Mouse (Mus musculus): ENCODE data around the gene Golgb1. TPM values are rescaled to one million over a fixed set of nuclear protein-coding genes. Genes with fewer than 3 reads are reported as not detected.

Golgb1 gene
- total RNA-seq, 2 experiments from 2014 or later: 66.0 to 74.9 TPM

DNA sequence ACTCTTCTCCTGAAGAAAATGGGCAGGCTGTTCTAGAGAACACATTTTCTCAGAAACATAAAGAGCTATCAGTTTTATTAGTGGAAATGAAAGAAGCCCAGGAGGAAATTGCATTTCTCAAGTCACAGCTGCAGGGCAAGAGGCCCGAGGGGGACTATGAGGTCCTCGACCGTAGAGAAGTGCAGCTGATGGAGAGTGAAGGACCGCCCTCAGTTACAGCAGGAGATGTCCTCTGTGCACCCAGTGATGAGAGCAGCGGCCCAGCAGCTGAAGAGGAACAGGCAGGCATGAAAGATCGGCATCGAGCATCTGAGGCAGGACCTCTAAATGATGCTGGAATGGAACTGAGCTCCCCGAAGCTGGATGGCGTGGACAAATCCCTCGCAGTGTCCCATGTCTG lies 37.0 kb downstream of the Golgb1 start:
- no peak for DNase-seq (ENCODE audit: low spot score in 2 of 2)
- intact Hi-C loops (cut with DNase I): no loop called here

GRCm38 (mm10) chr16:36912311-36912710 lies 37.4 kb downstream of the Golgb1 start:
- no peak for DNase-seq (ENCODE audit: low spot score in 2 of 2)
- intact Hi-C loops (cut with DNase I): no loop called here

DNA sequence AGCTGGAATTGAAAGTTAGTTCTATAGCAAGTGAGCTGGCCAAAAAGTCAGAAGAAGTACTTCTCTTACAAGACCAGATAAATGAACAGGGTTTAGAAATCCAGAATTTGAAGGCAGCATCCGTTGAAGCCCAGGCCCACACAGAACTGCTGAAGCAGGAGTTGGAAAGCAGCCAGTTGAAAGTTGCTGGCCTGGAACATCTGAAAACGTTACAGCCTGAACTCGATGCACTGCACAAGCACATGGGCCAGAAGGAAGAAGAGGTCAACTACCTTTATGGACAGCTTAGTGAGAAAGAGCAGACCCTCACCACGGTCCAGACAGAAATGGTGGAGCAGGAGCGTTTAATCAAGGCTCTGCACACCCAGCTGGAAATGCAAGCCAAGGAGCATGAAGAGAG lies 39.3 kb downstream of the Golgb1 start:
- intact Hi-C loops (cut with DNase I): no loop called here
- DNase-seq (ENCODE audit: low spot score in 2 of 2): no peak

- no peak for DNase-seq (ENCODE audit: low spot score in 2 of 2)
- intact Hi-C loops (cut with DNase I): no loop called here
Measured at GRCm38 (mm10) chr16:36918505-36918904, 43.6 kb downstream of the Golgb1 start.

DNA sequence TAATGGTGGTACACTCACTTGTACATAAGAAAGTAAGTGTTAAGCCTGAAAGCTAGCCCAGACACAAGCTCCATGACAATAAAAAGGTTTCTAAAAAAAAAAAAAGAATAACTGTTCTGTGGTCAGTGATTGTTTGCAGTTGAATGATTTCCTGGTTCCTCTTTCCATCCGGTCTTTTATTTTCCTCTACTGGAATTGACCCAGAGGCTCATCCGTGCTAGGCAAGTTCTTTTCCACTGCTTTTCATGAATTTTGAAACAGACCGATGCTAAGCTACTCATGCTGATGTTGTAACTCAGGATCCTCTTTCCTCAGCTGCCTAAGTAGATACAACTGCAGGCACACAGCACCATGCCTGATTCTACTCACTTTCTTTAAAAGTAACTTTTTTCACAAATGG lies 45.5 kb downstream of the Golgb1 start:
- intact Hi-C loops (cut with DNase I): loop anchor here (10.0 kb wide), 1 partner anchor 84 kb away; no protein-coding TSS in a partner anchor
- no peak for DNase-seq (ENCODE audit: low spot score in 2 of 2)

- intact Hi-C loops (cut with DNase I): loop anchor here (10.0 kb wide), 1 partner anchor 84 kb away; no protein-coding TSS in a partner anchor
- no peak for DNase-seq (ENCODE audit: low spot score in 2 of 2)
Measured at GRCm38 (mm10) chr16:36921067-36921613, 46.2 kb downstream of the Golgb1 start.

DNA sequence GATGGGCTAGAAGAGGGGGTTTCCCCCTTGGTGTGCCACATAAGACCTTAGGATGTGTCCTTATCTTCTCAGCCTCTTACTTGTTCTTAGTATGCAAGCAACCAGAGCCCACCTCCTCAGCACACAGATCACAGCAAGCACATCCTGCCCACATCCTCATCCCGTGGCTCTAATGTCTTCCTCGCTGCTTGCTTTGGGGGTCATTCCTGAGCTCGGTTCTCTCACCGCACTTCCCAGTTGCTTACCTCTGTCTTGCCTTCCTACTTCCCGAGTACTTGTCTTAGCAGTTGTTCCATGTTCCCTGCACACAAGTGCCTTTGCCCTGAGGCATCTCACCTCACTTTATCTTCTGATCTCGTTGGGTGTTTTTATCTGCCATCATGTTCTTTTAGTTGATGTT lies 47.0 kb downstream of the Golgb1 start:
- intact Hi-C loops (cut with DNase I): loop anchor here (10.0 kb wide), 1 partner anchor 83 kb away; no protein-coding TSS in a partner anchor

GRCm38 (mm10) chr16:36924312-36924711 lies 49.4 kb downstream of the Golgb1 start:
- intact Hi-C loops (cut with DNase I): loop anchor here (10.0 kb wide), 1 partner anchor 80 kb away; no protein-coding TSS in a partner anchor
- no peak for DNase-seq (ENCODE audit: low spot score in 2 of 2)

More for the DNA sequence above, 47.0 kb downstream of the Golgb1 start:
- no peak for DNase-seq (ENCODE audit: low spot score in 2 of 2)

GRCm38 (mm10) chr16:36925351-36925750 lies 50.4 kb downstream of the Golgb1 start:
- intact Hi-C loops (cut with DNase I): loop anchor here (10.0 kb wide), 1 partner anchor 79 kb away; no protein-coding TSS in a partner anchor
- no peak for DNase-seq (ENCODE audit: low spot score in 2 of 2)

GRCm38 (mm10) chr16:36925797-36926196 lies 50.9 kb downstream of the Golgb1 start:
- intact Hi-C loops (cut with DNase I): loop anchor here (10.0 kb wide), 1 partner anchor 79 kb away; no protein-coding TSS in a partner anchor
- no peak for DNase-seq (ENCODE audit: low spot score in 2 of 2)

DNA sequence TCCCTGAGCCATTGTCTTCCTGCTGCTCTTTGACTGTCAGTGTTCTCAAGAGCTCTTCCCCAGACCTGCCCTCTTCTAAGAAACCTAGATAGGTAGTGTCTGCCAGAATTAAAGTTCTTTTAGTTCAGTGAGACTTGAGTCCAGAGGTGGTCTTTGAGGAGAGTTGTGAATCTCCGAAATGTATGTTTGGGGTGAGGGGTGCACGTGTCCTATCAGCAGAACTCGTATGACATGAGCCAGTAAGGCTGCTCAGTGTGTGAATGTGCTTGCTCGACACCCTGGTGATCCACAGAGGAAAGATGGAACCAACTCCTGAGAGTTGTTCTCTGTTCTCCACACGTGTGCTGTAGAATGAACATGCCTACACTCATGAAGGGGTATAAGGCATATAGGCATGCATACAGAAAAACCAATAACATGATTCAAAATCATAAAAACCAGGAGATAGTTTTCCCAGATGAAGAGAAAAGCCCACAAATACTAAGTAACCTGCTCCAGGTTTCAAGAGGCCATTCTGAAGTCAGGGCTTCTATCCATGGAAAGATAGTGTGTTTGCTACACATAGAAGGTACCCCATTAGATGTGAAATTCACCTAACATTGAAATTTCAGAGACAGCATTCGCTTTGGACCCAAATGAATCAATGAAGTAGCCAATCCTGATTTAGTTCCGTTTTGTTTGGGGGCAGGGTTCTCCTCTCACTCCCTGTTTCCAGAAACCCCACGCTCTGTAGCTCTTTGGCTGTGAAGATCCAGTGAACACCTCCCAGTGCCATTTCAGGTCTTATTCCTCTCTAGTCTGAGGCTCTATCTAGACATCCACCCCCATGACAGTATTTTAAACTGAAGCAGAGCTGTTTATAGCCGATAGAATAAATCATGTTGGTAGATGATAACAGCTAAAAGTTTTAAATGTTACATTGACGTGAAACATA lies 51.8 kb downstream of the Golgb1 start:
- no peak for DNase-seq (ENCODE audit: low spot score in 2 of 2)
- intact Hi-C loops (cut with DNase I): loop anchor here (10.0 kb wide), 1 partner anchor 78 kb away; no protein-coding TSS in a partner anchor

DNA sequence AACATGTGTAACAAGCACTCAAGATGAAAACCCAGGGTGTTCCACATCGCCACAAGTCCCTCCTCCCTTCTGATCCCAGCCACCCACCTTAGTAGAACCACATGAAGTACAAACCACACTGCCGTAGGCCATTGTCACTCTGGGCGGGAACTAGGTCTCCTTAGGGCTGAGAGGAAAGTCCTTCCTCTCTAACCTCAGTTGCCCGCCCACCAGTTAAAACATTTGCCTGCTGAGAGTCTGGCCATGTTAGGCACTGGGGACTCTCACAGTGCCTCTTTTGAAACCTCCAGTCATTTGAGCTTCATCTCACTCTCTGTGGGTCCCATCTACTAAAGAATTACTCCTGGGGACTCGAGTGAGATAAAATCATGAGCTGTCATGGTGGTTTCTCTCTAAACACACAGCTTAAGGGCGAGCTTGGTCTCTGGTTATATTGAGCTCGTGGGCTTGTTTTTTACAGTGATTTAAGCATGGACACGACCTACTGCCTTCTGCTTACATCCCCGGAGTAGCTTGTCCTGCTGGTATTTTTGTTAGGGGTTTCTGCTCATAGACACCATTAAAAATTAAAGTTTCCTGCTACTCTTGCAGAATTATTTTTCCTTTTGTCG lies 52.7 kb downstream of the Golgb1 start:
- intact Hi-C loops (cut with DNase I): loop anchor here (10.0 kb wide), 1 partner anchor 77 kb away; no protein-coding TSS in a partner anchor
- DNase-seq (ENCODE audit: low spot score in 2 of 2): no peak

DNA sequence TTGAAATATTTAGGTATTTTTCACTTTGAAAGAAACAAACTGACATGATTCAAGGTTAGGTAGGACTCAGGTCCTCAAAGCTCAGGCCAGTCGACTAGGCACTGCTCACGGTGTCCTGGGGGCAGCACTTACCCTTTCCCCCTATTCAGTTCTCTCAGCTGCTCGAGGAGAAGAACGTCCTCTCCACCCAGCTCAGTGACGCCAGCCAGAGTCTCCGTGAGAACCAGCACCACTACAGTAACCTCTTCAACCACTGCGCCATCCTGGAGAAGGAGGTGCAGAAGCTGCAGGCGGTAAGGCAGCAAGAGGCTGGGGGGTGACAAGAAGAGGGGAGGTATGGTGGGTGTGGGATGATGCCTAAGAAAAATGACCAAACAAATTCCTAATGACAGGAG lies 53.2 kb downstream of the Golgb1 start:
- DNase-seq (ENCODE audit: low spot score in 2 of 2): no peak
- intact Hi-C loops (cut with DNase I): loop anchor here (10.0 kb wide), 1 partner anchor 77 kb away; no protein-coding TSS in a partner anchor

- intact Hi-C loops (cut with DNase I): loop anchor here (10.0 kb wide), 1 partner anchor 76 kb away; no protein-coding TSS in a partner anchor
- DNase-seq (ENCODE audit: low spot score in 2 of 2): no peak
Measured at GRCm38 (mm10) chr16:36929216-36929615, 54.3 kb downstream of the Golgb1 start.

- intact Hi-C loops (cut with DNase I): no loop called here
- DNase-seq (ENCODE audit: low spot score in 2 of 2): no peak
Measured at GRCm38 (mm10) chr16:36930231-36931136, 55.5 kb downstream of the Golgb1 start.

DNA sequence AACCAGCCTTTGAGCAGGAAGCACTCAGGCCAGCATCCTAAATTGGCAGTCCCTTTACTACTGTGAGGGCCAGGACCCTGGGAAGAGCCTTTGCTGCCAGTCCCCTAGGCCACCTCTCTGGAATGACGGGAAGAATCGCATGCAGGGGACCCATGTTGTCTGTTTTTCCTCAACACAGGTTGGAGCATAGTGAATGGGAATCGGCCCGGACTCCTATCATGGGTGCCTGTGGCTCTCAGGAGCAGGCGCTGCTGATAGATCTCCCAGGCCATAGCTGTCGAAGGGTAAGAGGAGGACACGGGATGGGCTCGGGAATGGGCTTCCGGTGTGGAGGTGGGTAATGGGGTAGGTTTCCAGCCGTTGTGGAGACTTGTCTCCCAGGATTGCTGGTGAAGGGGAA lies 56.4 kb downstream of the Golgb1 start:
- DNase-seq (ENCODE audit: low spot score in 2 of 2): no peak

GRCm38 (mm10) chr16:36931976-36932375 lies 57.0 kb downstream of the Golgb1 start:
- DNase-seq (ENCODE audit: low spot score in 2 of 2): no peak
- intact Hi-C loops (cut with DNase I): no loop called here

More for the DNA sequence above, 56.4 kb downstream of the Golgb1 start:
- intact Hi-C loops (cut with DNase I): no loop called here

DNA sequence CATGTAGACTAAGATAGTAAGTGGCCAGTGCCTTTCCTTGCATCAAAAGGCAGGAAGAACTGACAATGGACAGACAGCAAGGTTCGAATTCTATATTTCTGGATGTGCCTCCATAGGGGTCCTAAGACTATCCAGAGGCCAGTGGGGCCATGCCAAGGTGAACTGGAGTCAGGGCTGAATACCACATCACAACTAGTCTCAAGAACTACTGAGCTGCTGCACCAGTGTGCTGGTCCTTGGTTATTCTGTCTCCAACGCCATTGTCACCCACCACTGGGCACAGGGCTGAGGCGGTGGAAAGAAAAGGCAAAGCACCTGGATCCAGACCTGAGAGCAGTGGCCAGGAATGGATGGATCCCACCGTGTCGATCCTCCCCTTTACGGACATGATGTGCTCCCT lies 57.6 kb downstream of the Golgb1 start:
- intact Hi-C loops (cut with DNase I): no loop called here
- DNase-seq (ENCODE audit: low spot score in 2 of 2): no peak
